Mouse (Mus musculus) T-helper 1 cell (primary cell): ENCODE measurements around the gene Dpm2.

Experiments used
- in situ Hi-C: fragments of 300-600 bp; cut with MboI, MseI; formaldehyde crosslinking; loops from one replicate; pipeline ENCODE4 v1.15.1; 2025; ENCODE audit warnings: high pct_unique_total_duplicates

Dpm2 gene

GRCm38 (mm10) chr2:32546951-32547350 is 23.7 kb upstream of the Dpm2 start:
- in situ Hi-C loops: no loop called here

GRCm38 (mm10) chr2:32547380-32547779 is 23.3 kb upstream of the Dpm2 start:
- in situ Hi-C loops: no loop called here

- in situ Hi-C loops: no loop called here
Observed at GRCm38 (mm10) chr2:32547964-32548739, 22.5 kb upstream of the Dpm2 start.

- in situ Hi-C loops: no loop called here
Observed at GRCm38 (mm10) chr2:32549171-32549570, 21.5 kb upstream of the Dpm2 start.

- in situ Hi-C loops: no loop called here
Observed at GRCm38 (mm10) chr2:32549764-32550163, 20.9 kb upstream of the Dpm2 start.

GRCm38 (mm10) chr2:32551236-32551635 is 19.4 kb upstream of the Dpm2 start:
- in situ Hi-C loops: no loop called here

GRCm38 (mm10) chr2:32553592-32554148 is 17.0 kb upstream of the Dpm2 start:
- in situ Hi-C loops: no loop called here

- in situ Hi-C loops: no loop called here
Observed at GRCm38 (mm10) chr2:32555484-32555883, 15.2 kb upstream of the Dpm2 start.

GRCm38 (mm10) chr2:32556019-32556418 is 14.6 kb upstream of the Dpm2 start:
- in situ Hi-C loops: no loop called here

GRCm38 (mm10) chr2:32559570-32559969 is 11.1 kb upstream of the Dpm2 start:
- in situ Hi-C loops: no loop called here

GRCm38 (mm10) chr2:32566536-32567063 is 4.1 kb upstream of the Dpm2 start:
- in situ Hi-C loops: loop anchor here (5.0 kb wide), 1 partner anchor 79 kb away; no protein-coding TSS in a partner anchor

- in situ Hi-C loops: loop anchor here (5.0 kb wide), 1 partner anchor 81 kb away; no protein-coding TSS in a partner anchor
Observed at GRCm38 (mm10) chr2:32568149-32568548, 2.5 kb upstream of the Dpm2 start.

GRCm38 (mm10) chr2:32568941-32569340 is 1.7 kb upstream of the Dpm2 start:
- in situ Hi-C loops: loop anchor here (5.0 kb wide), 1 partner anchor 82 kb away; no protein-coding TSS in a partner anchor

- in situ Hi-C loops: no loop called here
Observed at GRCm38 (mm10) chr2:32572196-32572595, 1.5 kb downstream of the Dpm2 start.

- in situ Hi-C loops: no loop called here
Observed at GRCm38 (mm10) chr2:32574497-32574896, 3.8 kb downstream of the Dpm2 start, which contains the start of gene Pip5kl1. Gene Pip5kl1 (plus strand): TSS chr2:32574797.

- in situ Hi-C loops: no loop called here
Observed at GRCm38 (mm10) chr2:32574901-32575585, 4.4 kb downstream of the Dpm2 start.

- in situ Hi-C loops: no loop called here
Observed at GRCm38 (mm10) chr2:32575586-32576160, 5.0 kb downstream of the Dpm2 start, which contains the start of gene 9430097D07Rik. Gene 9430097D07Rik (minus strand): TSS chr2:32575684.

- in situ Hi-C loops: no loop called here
Observed at GRCm38 (mm10) chr2:32576532-32576931, 5.9 kb downstream of the Dpm2 start.

- in situ Hi-C loops: no loop called here
Observed at GRCm38 (mm10) chr2:32578146-32579046, 7.7 kb downstream of the Dpm2 start.

GRCm38 (mm10) chr2:32581450-32582095 is 10.9 kb downstream of the Dpm2 start:
- in situ Hi-C loops: no loop called here
